Mouse (Mus musculus): Measurements from ENCODE around the gene Cnnm3. TPM values are rescaled to one million over a fixed set of nuclear protein-coding genes. Genes with fewer than 3 reads are reported as not detected.
"Not testable (repeated sequence)": the region's sequence is repeated elsewhere in the genome, so short reads cannot be mapped to it uniquely, and the experiment has no call there.

Gene Cnnm3
- total RNA-seq, 2 experiments from 2014 or later = 8.8 to 15.9 TPM

DNA sequence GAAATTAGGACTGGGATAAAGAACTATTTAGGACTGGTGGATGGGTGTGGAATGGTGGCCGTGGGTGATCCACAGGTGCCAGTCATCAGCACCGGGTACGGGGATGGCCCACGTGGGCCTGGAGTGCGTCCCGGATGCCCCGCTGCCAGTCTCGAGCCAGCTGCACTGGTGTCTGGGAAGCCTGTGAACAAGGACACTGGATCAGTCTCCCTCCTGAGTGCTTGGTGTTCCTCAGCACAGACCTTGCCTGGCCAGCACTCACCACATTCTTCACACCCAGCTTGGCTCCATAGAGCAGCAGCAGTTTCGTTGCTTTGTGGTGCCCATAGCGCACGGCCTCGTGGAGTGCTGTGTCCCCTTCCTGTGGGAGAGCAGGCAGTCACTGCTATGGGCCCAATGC lies 19.8 kb downstream of the Cnnm3 start:
- no peak for ATAC-seq (replicated peaks; ENCODE audit: low FRiP score, low TSS enrichment, poor library complexity, severe bottlenecking)

DNA sequence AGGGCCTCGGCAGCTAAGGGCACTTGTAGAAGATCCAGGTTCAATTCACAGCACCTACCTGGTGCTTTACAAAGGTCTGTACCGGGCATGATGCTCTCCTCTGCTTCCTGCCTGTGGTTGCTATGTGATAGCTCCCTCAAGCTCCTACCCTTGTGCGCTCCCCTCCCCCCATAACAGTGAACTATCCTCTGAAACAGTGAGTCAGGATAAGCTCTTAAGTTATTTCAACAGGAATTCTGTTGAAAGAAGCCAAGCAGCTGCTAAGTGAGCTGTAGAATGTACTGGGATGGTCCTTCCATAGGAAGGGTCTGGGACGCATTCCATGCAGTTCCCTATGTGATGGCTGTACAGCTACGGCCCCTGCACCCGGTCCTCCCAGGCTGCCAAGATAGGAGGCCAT lies 21.9 kb downstream of the Cnnm3 start:
- ATAC-seq (replicated peaks; ENCODE audit: low FRiP score, low TSS enrichment, poor library complexity, severe bottlenecking) = no peak

DNA sequence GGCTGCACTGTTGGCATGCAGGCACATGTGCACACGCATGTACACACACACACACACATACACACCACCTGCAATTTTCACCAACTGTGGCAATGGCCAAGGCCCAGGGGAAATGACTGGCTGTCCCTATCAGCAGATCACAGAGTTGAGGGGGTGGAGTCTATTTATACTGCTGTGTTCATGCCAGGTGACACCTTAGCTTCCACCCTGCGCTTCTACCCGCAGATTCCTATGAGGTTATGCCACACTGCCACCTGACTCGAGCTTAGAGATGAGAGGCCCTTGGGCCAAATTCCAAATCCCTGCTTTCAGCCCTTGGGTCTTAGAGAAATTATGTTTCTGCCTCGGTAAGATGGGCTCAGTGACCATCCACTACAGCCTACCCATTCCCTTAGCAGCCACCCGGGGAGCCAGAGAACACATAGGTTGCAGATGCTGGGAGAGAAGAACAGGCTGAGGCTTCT lies 23.0 kb downstream of the Cnnm3 start:
- ATAC-seq (replicated peaks; ENCODE audit: low FRiP score, low TSS enrichment, poor library complexity, severe bottlenecking) = peak; percentile 78

DNA sequence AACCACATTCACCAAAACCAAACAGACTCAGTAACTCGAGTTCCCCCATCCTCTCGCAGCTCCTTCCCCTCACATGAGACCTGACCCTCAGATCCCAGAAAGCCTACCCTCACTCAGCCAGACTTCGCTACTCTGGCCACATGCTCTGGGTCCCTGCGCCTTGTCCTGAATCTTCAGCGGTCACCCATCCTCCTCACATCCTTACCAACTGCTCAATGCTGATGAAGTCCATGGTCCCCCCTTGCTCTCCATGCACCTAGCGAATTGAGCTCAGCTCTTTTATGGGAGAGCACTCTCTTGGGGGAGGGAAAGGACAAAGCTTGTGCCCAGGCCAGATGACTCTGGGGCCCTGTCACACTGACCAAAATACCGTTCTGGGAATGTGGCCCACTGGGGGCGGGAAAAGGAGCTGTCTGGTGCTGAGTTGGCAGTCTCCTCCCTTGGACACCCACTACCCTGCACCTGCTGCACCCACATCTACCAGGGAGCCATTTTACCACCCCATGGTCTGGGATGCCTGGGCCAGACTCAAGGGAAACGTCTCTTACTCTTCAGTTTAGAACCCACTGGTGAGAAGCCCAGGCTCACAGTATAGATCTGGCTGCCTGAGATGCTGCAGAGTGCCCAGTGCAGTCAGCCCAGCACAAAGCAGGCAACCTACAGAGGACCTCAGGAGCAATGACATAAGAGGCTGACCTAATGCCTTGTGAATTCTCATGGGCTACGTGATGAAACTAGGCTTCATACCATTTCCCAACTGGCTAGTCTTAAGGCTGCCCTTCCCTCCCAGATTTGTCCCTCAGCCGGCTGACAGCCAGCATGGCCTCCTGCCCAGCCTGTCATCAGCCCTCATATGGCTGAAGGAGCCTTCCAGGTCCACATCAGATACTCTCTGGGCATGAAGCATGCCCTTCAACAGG lies 24.1 kb downstream of the Cnnm3 start:
- no peak for ATAC-seq (replicated peaks; ENCODE audit: low FRiP score, low TSS enrichment, poor library complexity, severe bottlenecking)

DNA sequence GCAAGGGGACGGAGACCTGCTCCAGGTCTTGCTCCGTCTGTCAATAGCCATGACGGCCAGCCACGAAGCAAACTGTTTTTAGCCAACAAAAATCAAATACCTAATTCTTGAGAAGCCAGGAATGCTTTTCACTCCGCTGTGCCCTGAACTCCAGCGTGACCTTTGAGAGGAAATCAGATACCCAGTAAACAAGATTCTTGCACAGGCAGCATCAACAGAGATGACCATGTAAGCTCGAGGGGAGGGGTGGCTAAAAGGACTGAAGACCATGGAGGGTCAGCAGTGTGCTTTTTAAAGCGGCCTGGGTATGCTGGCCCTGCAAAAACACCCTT lies 24.7 kb downstream of the Cnnm3 start:
- no peak for ATAC-seq (replicated peaks; ENCODE audit: low FRiP score, low TSS enrichment, poor library complexity, severe bottlenecking)

DNA sequence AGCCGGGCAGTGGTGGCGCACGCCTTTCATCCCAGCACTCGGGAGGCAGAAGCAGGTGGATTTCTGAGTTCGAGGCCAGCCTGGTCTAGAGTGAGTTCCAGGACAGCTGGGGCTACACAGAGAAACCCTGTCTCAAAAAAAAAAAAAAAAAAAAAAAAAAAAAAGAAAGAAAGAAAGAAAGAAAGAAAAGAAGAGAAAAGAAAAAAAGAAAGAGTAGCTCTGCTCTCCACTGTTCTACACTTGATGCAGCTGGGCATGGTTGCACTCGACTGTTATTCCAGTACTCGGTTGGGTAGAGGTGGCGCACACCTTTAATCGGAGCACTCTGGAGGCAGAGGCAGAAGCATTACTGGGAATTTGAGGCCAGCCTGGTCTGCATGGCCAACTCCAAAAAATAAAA lies 25.1 kb downstream of the Cnnm3 start, which contains the start of gene Ankrd23:
Ankrd23 (minus strand) TSS at position 101 of the 400 bp plus-strand sequence.
- ATAC-seq (replicated peaks; ENCODE audit: low FRiP score, low TSS enrichment, poor library complexity, severe bottlenecking) = not testable (repeated sequence)

DNA sequence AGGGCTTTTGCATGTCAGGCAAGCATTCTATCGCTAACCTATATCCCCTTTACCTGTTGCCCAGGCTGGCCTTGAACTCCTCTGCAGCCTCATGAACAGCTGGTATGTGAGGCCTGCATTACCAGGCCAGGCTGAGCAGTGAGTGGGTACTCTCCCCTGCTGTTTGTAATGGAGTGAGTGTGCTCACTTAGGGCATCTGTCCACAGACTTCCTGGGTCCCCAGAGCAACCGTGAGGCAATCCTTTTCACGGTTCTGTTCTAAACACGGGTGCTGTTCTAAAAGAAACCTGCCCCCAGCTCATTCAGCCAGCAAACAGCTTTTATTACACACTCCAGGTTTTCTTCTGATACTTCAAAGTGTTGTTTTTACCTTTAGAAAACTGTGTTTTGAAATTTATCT lies 27.1 kb downstream of the Cnnm3 start:
- no peak for ATAC-seq (replicated peaks; ENCODE audit: low FRiP score, low TSS enrichment, poor library complexity, severe bottlenecking)

DNA sequence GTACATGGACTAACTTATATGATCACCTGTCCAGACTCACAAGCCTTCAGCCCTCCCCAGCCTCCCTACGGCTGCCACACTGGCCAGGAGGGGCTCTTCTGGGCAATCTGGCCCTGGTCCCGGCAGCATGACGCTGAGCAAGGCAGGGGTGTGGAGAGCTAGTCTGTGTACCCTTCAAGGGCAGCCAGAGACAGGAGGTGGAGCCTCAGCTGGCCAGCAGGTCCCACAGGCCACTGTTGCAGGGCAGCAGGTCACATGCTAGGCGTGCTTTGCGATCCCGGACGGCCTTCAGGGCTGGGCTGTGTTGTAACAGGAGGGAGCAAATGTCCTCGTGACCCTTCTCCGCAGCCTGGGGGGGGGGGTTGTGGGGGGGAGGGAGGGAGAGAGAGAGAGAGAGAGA lies 27.5 kb downstream of the Cnnm3 start, which contains the start of gene Gm42417:
Gm42417 (minus strand) TSS at position 244 of the 400 bp plus-strand sequence.
- ATAC-seq (replicated peaks; ENCODE audit: low FRiP score, low TSS enrichment, poor library complexity, severe bottlenecking) = no peak

DNA sequence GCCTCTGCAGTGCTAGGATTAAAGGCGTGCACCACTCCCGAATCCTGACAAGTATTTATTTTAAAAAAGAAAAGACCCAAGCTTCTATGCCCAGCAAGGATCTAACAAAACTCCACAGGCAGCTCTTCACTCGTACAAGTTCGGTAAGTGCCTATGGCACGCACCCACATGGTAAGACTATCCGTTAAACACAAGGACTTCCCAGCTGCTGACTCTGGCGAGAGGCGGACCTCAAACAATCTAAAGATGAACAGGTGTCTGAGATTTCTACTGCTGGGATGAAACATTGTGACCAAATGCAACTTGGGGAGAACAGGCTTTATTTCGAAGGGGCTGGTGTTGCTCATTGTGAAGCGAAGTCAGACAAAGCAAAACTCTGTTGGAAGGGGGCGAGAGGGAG lies 28.5 kb downstream of the Cnnm3 start:
- ATAC-seq (replicated peaks; ENCODE audit: low FRiP score, low TSS enrichment, poor library complexity, severe bottlenecking) = no peak

DNA sequence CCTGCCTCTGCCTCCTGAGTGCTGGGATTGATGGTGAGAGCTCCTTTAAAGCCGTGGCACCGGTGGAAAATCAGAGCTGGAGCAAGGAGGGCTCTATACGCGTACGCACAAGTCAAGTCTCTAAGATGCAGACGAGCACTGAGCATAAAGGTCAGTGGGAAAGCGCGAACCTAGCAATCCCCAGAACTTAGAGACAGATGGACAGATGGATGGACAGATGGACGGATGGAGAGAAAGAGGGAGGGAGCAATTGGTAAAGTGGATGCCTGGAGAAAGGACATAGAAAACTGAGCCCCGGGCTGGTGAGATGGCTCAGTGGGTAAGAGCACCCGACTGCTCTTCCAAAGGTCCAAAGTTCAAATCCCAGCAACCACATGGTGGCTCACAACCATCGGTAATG lies 29.1 kb downstream of the Cnnm3 start:
- ATAC-seq (replicated peaks; ENCODE audit: low FRiP score, low TSS enrichment, poor library complexity, severe bottlenecking) = no peak

DNA sequence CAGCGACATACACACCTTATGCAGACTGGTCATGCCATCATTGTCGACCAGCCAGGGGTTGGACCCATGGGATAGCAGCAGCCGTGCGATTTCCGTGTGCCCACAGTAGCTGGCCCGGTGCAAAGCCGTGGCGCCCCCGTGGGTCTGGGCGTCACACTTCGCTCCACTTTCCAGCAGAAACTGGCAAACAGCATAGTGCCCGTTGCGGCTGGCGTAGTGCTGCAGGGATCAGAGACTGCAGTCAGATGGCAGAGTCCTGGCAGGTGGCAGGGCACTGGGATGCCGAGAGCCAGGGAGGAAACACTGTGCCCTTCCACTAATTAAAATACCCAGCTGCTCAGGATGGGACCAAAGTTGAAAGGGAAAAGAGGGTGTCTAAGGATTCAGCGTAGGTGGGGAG lies 30.2 kb downstream of the Cnnm3 start:
- ATAC-seq (replicated peaks; ENCODE audit: low FRiP score, low TSS enrichment, poor library complexity, severe bottlenecking) = no peak

DNA sequence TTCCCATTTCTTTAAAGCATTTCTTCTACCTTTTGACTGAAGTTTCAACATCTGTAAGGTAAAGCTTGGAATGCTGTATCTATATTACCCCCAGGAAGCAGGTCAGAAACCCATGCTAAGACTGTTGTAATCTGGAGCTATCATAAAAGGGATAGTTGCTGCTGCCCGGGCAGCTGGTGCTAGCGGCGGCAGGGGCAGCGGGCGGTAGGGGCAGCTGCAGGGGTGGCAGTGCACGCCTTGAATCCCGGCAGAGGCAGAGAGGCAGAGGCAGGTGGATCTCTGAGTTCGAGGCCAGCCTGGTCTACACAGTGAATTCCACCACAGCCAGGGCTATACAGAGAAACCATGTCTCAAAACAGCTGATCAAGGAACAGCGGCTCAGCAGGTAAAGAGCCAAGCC lies 31.3 kb downstream of the Cnnm3 start:
- ATAC-seq (replicated peaks; ENCODE audit: low FRiP score, low TSS enrichment, poor library complexity, severe bottlenecking) = no peak

DNA sequence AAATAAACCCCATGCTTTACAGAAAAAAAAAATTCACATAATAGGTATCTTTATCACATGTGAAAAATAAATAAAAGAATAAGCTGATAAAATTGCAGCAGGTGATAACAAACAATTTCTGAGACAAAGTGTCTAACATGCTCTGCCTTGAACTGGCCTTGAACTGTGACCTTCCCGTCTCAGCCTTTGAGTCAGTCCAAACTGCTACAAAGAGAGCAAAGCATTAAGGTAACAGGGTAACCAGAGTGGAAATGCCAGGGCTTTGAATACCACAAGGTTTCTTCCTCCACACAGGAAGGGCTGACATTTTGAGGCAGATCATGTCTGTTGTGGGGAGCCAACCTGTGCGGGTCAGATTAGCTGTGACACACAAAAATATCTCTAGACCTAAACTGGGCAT lies 33.7 kb downstream of the Cnnm3 start:
- no peak for ATAC-seq (replicated peaks; ENCODE audit: low FRiP score, low TSS enrichment, poor library complexity, severe bottlenecking)

DNA sequence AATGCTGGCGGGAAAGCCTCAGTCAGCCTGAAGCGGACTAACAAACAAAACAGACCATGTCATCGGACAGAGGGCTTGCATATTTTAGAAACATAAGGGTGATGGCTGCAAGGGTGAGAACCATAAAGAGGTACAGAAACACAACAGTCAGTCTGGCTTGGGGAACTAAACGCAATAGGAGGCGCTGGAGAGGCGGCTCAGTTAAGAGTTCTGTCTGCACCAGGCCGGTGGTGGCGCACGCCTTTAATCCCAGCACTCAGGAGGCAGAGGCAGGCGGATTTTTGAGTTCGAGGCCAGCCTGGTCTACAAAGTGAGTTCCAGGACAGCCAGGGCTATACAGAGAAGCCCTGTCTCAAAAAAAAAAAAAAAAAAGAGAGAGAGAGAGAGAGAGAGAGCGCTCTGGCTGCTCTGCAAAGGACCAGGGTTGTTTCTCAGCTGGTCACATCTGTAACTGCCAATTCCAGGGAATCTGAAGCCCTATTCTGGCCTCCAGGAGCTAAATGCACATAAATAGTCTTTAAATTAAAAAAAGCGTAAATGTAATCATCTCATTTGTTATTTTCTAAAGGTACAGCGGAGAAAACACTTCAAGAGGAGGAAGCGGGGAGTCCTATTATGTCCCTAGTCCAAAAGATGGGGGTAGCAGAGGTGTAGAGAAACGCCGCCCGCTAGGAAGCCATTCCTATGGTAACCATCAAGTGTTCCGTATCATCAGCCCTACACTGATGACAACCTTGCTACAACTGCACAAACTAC lies 34.4 kb downstream of the Cnnm3 start:
- ATAC-seq (replicated peaks; ENCODE audit: low FRiP score, low TSS enrichment, poor library complexity, severe bottlenecking) = no peak

DNA sequence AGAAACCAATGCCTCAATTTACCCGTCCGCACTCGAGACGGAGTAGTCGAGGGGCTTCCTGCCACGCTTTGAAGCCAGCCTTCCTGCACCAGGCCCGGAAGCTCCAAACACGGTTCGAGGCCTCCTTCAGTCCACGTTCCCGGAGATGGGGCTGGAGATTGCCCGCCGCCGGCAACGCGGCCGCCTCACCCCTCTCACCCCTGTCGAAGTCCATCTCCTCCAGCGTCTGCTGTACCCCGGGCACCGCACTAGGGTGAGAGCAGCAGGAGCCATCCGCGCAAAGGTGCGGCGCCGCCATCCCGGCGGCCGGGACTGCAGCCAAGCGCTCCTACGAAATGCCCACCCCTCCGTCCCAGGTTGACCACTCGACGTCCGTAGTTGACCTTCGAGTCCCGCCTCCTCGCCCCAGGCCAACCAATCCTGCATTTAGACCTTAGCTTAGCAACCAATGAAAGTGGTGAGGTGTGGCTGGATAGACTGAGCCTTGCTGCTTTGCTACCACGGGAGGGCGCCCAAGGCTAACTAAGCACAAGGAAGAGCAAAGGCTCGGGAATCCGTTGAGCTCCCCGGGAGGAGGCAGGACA lies 35.3 kb downstream of the Cnnm3 start, which contains the start of gene Ankrd39:
Ankrd39 (minus strand) TSS at position 558 of the 584 bp plus-strand sequence.
- ATAC-seq (replicated peaks; ENCODE audit: low FRiP score, low TSS enrichment, poor library complexity, severe bottlenecking) = peak; percentile 99

DNA sequence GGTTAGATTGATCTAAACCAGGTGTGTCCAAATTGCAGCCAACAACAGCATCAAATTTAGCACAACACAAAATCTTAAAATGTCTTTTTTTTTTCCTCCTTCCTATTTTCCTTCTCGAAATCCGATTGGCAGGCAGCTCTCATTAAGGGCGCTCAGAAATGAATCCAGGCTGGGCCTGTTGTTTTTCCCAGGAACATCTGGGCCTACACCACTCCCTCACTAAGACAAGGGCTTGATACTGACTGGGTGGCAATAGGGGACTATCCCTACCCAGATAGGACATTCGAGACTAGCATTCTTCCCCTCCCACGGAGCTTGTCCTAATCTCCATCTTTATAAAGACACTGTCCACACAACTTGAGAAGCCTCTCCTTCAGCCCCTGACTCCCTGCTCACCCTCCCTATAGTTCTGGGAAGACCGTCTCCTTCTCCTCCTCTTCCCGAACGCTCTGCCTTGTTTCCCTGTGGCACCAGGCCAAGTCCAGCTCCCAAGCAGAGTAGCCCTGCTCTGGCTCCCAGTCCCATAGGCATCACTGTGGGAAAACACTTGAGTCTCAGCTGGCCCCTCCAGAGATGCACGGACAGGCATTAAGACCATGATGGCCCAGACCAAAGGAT lies 36.4 kb downstream of the Cnnm3 start:
- ATAC-seq (replicated peaks; ENCODE audit: low FRiP score, low TSS enrichment, poor library complexity, severe bottlenecking) = no peak

DNA sequence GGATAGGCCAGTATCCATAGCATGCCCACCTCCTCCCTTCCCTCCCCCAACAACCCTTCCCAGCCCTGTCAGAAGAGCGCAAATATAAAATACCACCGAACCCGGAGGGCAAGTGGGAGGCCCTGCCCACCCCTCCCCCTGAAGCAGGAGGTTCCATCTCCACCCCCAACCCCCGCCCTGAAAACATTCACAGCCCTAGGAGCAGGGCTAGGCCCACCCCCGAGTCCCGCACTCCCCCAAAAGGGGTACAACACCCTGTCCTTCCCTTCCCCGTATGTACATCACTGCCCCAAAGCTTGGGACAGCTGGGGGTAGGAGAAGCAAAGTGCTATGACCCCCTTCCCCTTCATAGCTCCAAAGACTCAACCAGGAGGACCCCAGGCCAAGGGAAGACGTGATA lies 37.1 kb downstream of the Cnnm3 start:
- no peak for ATAC-seq (replicated peaks; ENCODE audit: low FRiP score, low TSS enrichment, poor library complexity, severe bottlenecking)

DNA sequence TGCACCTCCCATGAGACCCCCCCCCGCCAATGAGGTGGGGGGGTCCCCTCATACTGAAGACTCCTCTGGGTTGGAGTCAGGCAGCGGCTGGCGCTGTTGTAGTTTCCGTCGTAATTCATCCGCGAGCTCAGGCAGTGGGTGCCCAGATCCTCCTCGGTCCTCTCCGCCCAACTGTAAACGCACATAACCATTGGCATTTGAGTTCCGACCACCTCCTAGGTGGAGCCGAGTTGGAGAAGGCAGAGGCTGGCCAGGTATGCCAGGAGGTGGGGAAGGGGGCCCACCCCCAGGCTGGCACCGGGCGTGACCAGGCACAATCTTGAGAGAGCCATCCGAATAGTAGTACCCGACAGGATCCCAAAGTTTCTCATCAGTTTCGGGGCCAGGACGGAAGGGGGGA lies 37.8 kb downstream of the Cnnm3 start:
- ATAC-seq (replicated peaks; ENCODE audit: low FRiP score, low TSS enrichment, poor library complexity, severe bottlenecking) = no peak

DNA sequence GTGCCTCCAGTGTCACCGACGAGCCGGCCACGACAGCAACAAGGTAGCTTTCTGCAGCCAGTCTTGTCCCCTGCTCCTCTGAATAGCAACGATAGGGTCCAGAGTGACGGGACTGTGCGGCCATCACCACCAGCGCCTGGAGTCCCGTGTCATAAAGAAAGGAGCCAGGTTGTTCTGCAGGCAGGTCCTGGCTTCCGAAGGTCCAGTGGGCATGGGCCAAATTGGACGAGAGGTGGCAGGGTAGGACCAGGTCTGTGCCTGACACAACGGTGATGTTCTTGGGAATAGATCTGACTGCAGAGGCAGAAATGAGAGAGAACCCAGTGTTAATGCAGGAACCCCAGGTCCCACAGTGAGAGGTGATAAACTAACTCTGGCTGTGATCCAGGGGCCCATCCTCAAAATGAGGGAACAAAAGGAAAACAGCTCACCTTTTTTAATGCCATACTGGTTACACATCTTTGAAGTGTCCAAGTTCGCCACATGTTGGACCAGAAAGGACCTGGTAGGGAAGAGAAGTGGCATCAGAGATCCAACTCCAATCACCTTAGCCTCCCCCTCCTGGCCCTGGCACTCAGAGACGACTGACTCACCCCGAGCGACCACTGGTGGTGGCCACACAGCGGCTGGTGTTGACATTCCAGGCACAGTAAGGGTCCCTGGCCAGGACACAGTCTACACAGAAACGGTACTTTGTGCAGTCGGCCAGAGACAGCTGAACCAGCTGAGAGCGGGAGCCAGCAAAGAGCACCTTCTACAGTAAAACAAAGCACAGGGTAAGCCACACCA lies 38.6 kb downstream of the Cnnm3 start:
- ATAC-seq (replicated peaks; ENCODE audit: low FRiP score, low TSS enrichment, poor library complexity, severe bottlenecking) = no peak

Measured in megakaryocyte-erythroid progenitor cell, adult 5-6 weeks (primary cell).